Mouse (Mus musculus): ENCODE measurements around the gene Fmo5.

DNA sequence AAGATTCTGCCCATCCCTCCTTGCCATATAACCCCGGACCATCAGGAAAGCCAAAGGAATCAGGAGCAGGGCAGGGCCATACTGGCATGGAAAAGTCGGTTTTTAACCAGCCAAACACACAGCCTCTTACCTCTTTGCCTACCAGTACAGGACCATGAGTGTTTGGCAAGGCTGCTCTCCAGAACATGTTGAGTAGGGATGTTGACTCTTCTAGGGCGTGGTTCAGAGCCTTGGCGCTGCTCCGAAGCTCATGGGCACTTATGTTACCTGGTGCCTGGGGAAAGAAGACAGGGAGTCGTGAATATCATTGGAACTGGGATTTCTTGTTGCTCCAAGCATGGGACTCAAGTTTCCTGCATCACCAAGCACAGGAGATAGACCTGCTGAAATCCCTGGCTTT lies 65.2 kb downstream of the Fmo5 start:
- TF ChIP-seq CTCF (conservative IDR thresholded peaks at IDR 0.05; ENCODE audit: low read length) (no peak), POU5F1 (IDR thresholded peaks at IDR 0.05; ENCODE audit: borderline replicate concordance, low read length) (no peak)

Measured in E14TG2a.4 (cell line).